Mouse (Mus musculus): ENCODE measurements around the gene Wfdc3. TPM values are rescaled to one million over a fixed set of nuclear protein-coding genes. Genes with fewer than 3 reads are reported as not detected.
A peak's percentile ranks its signal among the peaks of the same experiment; 100 is the strongest.

Gene Wfdc3
- polyA plus RNA-seq, 1 experiment from 2014 or later, result 0.87 TPM

DNA sequence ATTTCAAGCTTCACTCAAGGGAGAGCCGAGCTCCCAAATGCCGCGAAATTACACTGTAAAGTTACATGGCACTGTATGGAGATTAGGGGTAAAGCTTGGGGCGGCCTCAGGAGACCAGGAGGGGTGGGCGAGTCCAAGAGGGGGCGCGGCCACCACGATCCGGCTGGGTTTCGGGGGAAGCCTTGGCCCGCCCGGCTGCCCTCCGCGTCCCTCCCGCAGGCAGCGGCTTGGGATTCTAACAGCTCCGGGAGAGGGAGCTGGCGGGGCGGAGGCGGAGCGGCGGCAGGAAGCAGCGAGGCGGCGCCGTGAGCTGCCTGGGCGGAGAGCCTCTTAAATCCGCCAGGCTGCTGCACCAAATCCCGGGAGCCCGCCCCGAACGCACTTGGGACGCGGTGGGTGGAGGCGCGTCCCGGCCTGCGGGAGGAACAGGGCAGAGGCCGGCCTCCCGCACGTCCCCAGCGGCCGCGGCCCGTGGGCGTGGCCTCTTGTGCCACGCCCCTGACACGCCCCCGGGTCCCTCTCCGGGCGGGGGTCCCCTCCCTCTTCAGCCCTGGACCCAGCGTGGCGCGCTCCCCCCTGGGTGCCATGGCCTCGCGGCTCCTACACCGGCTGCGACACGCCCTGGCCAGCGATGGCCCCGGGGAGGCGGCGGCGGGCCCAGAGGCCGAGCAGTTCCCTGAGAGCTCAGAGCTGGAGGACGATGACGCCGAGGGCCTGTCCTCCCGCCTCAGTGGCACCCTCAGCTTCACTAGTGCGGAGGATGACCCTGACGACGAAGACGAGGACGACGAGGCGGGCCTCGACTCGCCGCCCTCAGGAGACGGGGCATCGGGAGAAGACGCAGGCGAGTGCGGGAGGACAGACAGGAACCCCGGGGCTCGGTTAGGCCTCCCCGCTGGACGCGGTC, 40.0 kb upstream of the Wfdc3 start, which contains the start of gene Snx21:
Gene Snx21, plus strand, starts transcription at position 343 of the 907 bp plus-strand sequence.
- ATAC-seq (ENCODE audit: low FRiP score, low read depth), result peak; percentile 86
- no peaks in the 10 kb centered on the region for H3K9me3 ChIP-seq
- H3K4me3 ChIP-seq, result peak within 1 kb of the TSS; percentile 70
- under 1% methylated on average over 70 of the region's 89 CpGs for WGBS
- H3K36me3 ChIP-seq, result peaks cover 15% of the 10 kb centered on the region
- H3K4me1 ChIP-seq, result peaks cover 18% of the 10 kb centered on the region
- H3K27ac ChIP-seq, result peak within 1 kb of the TSS; percentile 84
- peak within 1 kb of the TSS; percentile 82 for H3K9ac ChIP-seq
- peak within 1 kb of the TSS; percentile 80 for H3K4me2 ChIP-seq (replicated peaks)
- no peaks in the 10 kb centered on the region for H3K27me3 ChIP-seq

DNA sequence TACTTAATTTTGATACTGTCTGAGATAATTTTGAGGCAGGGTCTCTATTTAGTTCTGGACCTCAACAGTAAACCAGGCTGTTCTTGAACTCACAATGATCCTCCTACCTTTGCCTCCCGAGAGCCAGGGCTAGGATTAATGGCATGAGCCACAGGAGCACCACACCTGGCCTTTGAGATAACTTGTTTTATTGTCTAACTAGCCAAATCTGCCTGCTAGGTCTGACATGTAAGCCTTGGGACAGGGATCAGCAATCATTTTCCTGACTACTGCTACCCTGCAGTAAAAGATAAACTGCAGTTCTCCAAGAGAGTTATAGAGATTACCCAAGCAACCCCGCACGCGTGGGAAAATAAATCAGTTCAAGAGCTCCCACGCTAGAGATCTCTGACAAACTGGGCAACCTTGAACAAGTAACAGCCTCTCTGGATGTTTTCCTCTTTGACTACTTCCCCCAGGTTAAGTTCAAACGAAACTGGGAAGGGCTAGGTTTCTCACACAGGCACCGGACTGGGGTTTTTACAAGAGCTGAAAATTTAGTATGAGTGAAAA, 39.2 kb upstream of the Wfdc3 start:
- Histone ChIP-seq H3K27ac (peak overlapping the region; percentile 84; the same call in 1 of the 2 replicates), H3K36me3 (peaks cover 9% of the 10 kb centered on the region), H3K9me3 (no peaks in the 10 kb centered on the region), H3K9ac (peak overlapping the region; percentile 82), H3K27me3 (no peaks in the 10 kb centered on the region), H3K4me3 (peak overlapping the region; percentile 70), H3K4me1 (peaks cover 18% of the 10 kb centered on the region), H3K4me2 (replicated peaks) (peak overlapping the region; percentile 80)
- 4% methylated on average over 7 of the region's 7 CpGs for WGBS
- ATAC-seq (ENCODE audit: low FRiP score, low read depth), result no peak

DNA sequence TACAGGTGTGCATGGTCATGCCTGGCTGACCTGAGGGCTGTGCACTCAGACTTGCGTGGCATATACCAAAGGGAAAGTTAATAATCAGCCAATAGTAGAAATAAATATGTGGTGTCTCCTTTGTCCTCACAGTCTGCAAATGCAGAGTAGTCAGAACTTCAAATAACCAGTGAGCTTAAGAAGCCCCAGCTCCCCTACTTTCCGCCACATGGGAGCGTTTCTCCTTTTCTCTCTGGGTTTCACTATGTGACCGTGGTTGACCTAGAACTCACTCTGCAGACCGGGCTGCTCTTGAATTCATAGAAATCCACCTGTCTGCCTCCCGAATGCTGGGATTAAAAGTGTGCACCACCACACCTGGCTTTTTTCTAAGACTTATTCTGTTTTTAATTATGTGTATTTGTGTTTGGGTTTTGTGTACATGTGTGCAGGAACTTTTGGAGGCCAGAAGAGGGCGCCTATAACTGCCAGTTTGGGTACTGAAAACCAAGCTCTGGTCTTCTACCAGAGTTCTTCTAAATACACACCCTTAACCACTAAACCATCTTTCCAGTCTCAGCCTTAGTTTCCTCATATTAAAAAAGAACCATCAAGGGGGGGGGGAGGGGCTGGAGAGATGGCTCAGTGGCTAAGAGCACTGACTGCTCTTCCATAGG, 38.3 kb upstream of the Wfdc3 start:
- ATAC-seq (ENCODE audit: low FRiP score, low read depth), result no peak
- Histone ChIP-seq H3K27me3 (no peaks in the 10 kb centered on the region), H3K9ac (no peak overlapping the region), H3K4me1 (peaks cover 18% of the 10 kb centered on the region), H3K27ac (no peak overlapping the region), H3K4me2 (replicated peaks) (no peak overlapping the region), H3K9me3 (no peaks in the 10 kb centered on the region), H3K36me3 (peaks cover 6% of the 10 kb centered on the region), H3K4me3 (no peak overlapping the region)
- 76% methylated on average over 7 of the region's 7 CpGs for WGBS

DNA sequence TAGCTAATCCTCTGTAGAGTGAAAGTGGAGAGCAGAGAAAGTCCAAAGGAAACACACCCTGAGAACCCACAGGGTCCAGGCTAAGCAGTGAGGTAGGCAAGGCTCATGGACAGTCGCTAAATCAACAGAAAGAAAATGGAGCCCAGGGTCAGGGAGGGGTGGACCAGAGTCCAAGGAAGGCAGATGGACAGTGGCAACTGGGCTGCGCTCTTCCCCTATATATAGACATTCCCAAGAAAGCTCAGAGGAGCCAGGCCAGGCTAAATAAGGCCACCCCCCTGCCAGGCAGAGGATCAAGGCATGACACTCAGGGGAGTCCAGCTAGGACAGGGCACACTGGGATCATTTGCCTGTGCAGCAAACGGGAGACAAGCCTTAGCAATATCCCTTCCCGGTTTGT, 36.1 kb upstream of the Wfdc3 start:
- H3K36me3 ChIP-seq, result no peaks in the 10 kb centered on the region
- peaks cover 13% of the 10 kb centered on the region for H3K4me1 ChIP-seq
- H3K4me3 ChIP-seq, result no peak overlapping the region
- 0 out of 2 replicates have a peak, but pooled peaks cover 3% of the 10 kb centered on the region for H3K27me3 ChIP-seq
- ATAC-seq (ENCODE audit: low FRiP score, low read depth), result no peak
- 76% methylated on average over 4 of the region's 4 CpGs for WGBS
- no peak overlapping the region for H3K9ac ChIP-seq
- H3K4me2 ChIP-seq (replicated peaks), result no peak overlapping the region
- no peaks in the 10 kb centered on the region for H3K9me3 ChIP-seq
- no peak overlapping the region for H3K27ac ChIP-seq

DNA sequence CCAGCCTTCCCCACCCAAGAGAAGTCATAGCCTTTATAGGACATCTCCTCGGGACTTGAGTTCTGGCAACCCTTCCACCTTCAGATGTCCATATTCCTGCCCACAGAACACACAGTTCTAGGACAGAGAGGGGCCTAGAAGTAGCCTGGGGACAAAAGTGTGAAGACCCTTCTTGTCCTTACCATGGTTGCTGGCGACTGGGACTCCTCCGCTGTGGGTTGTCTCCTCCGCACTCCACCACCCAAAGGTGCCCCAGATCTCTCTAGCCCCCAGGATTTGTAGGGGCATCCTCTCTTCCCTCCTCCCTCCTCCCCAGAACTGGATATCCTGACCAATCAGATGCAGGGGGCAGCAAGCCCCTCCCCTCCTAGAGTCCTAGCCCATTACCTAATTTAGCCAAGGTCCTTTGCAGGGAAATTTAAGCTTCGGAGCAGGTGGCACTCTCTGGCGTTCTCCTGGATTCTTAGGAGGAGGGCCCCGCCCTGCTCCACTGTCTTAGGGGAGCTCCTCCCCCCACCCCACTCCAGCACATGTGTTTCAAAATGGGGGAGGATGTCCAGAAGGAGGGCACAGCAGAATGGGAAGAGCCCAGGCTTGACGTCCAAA, 33.9 kb upstream of the Wfdc3 start, which contains the start of gene Tnnc2:
Gene Tnnc2, minus strand, starts transcription at position 487 of the 606 bp plus-strand sequence.
- WGBS, result 66% methylated on average over 8 of the region's 8 CpGs
- ATAC-seq (ENCODE audit: low FRiP score, low read depth), result no peak

DNA sequence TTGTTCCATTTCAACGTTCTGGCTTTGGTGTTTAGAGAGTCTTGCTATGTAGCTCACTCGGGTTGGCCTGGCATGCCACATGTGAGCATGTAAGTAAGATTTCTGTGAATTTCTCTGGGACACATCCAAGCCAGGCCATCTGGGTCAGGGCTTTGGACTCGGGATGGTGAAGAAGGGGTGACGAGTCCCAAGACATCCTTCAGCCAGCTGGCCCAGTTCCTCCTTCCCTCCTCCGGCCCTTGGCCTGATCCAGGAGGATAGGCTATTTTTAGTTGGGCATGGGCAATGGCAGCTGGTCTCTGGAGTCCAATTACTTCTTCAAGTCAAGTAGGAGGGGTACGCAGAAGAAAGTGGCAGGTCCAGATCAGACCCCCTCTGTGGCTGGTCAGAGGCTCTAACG, 33.1 kb upstream of the Wfdc3 start:
- H3K4me1 ChIP-seq, result no peaks in the 10 kb centered on the region
- 0 out of 2 replicates have a peak, but pooled peaks cover 6% of the 10 kb centered on the region for H3K27me3 ChIP-seq
- H3K36me3 ChIP-seq, result no peaks in the 10 kb centered on the region
- no peak overlapping the region for H3K4me2 ChIP-seq (replicated peaks)
- ATAC-seq (ENCODE audit: low FRiP score, low read depth), result no peak
- H3K4me3 ChIP-seq, result no peak overlapping the region
- H3K9ac ChIP-seq, result no peak overlapping the region
- H3K27ac ChIP-seq, result no peak overlapping the region
- H3K9me3 ChIP-seq, result no peaks in the 10 kb centered on the region
- WGBS, result 70% methylated on average over 7 of the region's 7 CpGs

More for the DNA sequence above, 33.9 kb upstream of the Wfdc3 start, which contains the start of gene Tnnc2:
- Histone ChIP-seq H3K9ac (no peak within 1 kb of the TSS), H3K4me2 (replicated peaks) (no peak within 1 kb of the TSS), H3K4me3 (no peak within 1 kb of the TSS), H3K27ac (no peak within 1 kb of the TSS), H3K4me1 (peaks cover under 1% of the 10 kb centered on the region), H3K36me3 (no peaks in the 10 kb centered on the region), H3K27me3 (0 out of 2 replicates have a peak, but pooled peaks cover 6% of the 10 kb centered on the region), H3K9me3 (no peaks in the 10 kb centered on the region)

DNA sequence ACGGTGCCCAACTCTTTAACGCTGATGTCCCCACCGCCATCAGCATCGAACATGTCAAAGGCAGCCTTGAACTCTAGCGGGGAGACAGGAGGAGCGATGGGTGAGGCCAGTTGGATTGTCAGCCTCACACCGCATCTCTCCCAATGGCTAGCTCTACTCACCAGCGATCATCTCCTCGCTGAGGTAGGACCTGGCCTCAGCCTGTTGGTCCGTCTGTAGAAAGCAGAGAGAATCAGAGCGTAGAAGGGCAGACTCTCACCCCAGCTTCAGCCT, 32.2 kb upstream of the Wfdc3 start:
- WGBS, result 90% methylated on average over 11 of the region's 11 CpGs
- H3K4me2 ChIP-seq (replicated peaks), result 0 out of 2 replicates have a peak overlapping the region, but pooled peaks have one; percentile 1
- no peak overlapping the region for H3K27ac ChIP-seq
- no peak for ATAC-seq (ENCODE audit: low FRiP score, low read depth)
- no peaks in the 10 kb centered on the region for H3K9me3 ChIP-seq
- no peak overlapping the region for H3K9ac ChIP-seq
- no peak overlapping the region for H3K4me3 ChIP-seq
- 0 out of 2 replicates have a peak, but pooled peaks cover 6% of the 10 kb centered on the region for H3K27me3 ChIP-seq
- no peaks in the 10 kb centered on the region for H3K4me1 ChIP-seq
- peaks cover 4% of the 10 kb centered on the region; the same call in 1 of the 2 replicates for H3K36me3 ChIP-seq

DNA sequence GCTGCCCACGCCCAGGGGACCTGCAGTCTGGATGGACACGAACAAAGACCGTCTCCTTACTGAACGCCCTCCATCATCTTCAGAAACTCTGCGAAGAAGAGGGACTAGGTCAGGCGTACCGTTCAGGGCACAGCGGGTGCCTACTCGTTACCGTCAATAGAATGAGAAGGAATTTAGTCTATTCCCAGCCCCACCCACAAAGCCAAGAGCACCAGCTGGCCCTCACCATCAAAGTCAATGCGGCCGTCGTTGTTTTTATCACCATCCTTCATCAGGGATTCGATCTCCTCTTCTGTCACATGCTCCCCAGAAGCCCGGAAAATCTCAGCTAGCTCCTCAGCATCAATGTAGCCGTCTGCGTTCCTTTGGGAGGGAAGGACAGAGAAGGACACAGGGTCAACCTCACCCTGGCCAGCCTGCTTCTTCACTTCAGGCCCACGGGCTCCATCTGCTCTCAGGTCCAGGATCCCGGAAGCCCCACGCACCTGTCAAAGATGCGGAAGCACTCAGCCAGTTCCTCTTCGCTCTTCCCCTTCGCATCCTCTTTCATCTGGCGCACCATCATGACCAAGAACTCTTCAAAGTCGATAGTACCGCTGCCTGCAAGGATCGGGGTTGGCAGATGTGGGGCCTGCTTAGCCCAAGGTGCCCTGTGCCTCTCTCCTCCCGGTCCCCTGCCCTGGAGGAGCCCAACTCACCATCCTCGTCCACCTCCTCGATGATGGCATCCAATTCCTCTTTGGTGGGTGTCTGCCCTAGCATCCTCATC, 31.7 kb upstream of the Wfdc3 start:
- Histone ChIP-seq H3K4me1 (peaks cover under 1% of the 10 kb centered on the region; the same call in 1 of the 2 replicates), H3K36me3 (peaks cover 8% of the 10 kb centered on the region; the same call in 1 of the 2 replicates), H3K9me3 (no peaks in the 10 kb centered on the region), H3K27ac (no peak overlapping the region), H3K9ac (no peak overlapping the region), H3K27me3 (0 out of 2 replicates have a peak, but pooled peaks cover 6% of the 10 kb centered on the region), H3K4me3 (no peak overlapping the region), H3K4me2 (replicated peaks) (0 out of 2 replicates have a peak overlapping the region, but pooled peaks have one; percentile 1)
- WGBS, result 81% methylated on average over 30 of the region's 30 CpGs
- ATAC-seq (ENCODE audit: low FRiP score, low read depth), result no peak

DNA sequence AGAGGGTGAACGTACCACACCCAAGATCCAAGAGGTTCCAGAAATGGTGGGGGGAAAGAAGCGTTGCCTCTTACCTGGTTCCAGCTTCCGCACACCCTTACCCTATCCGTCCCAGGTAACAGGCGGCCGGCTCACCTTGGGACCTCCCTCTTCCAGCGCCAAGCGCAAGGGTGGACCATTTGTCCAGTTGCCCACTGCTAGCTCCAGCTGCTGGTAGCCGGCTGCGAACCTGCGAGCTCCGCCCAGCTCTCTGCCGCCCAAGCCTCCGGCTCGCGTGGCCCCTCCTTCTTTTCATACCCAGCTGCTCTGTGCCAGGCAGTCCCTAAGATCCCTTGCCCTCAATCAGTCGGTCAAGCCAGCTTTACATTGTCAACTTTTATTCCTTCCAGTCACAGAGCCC, 31.1 kb upstream of the Wfdc3 start:
- Histone ChIP-seq H3K27me3 (0 out of 2 replicates have a peak, but pooled peaks cover 6% of the 10 kb centered on the region), H3K9me3 (no peaks in the 10 kb centered on the region), H3K4me2 (replicated peaks) (no peak overlapping the region), H3K27ac (no peak overlapping the region), H3K4me1 (peaks cover 7% of the 10 kb centered on the region), H3K9ac (no peak overlapping the region), H3K36me3 (peaks cover 14% of the 10 kb centered on the region), H3K4me3 (no peak overlapping the region)
- no peak for ATAC-seq (ENCODE audit: low FRiP score, low read depth)
- 67% methylated on average over 17 of the region's 17 CpGs for WGBS

DNA sequence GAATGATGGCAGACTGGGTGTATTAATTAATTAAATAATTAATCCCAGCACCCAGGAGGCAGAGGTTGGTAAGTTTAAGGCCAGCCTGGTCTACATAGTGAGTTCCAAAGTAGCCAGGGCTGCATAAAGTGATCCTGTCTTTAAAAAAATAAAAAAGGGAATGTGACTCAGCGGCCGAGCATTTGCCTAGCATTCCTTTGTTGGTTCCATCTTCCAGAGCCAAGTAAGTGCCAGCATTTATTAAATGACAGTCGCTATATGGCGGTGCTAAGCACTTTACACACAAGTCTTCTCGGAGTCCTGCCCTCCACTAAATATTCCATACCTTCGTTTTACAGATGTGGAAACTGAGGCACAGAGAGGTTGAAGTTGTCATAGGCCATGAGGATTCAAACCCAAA, 30.4 kb upstream of the Wfdc3 start:
- H3K27ac ChIP-seq, result no peak overlapping the region
- no peak overlapping the region for H3K4me2 ChIP-seq (replicated peaks)
- no peaks in the 10 kb centered on the region for H3K9me3 ChIP-seq
- peaks cover 13% of the 10 kb centered on the region for H3K4me1 ChIP-seq
- H3K36me3 ChIP-seq, result peaks cover 21% of the 10 kb centered on the region
- no peak for ATAC-seq (ENCODE audit: low FRiP score, low read depth)
- H3K4me3 ChIP-seq, result no peak overlapping the region
- 90% methylated on average over 6 of the region's 6 CpGs for WGBS
- 0 out of 2 replicates have a peak, but pooled peaks cover 6% of the 10 kb centered on the region for H3K27me3 ChIP-seq
- H3K9ac ChIP-seq, result no peak overlapping the region

DNA sequence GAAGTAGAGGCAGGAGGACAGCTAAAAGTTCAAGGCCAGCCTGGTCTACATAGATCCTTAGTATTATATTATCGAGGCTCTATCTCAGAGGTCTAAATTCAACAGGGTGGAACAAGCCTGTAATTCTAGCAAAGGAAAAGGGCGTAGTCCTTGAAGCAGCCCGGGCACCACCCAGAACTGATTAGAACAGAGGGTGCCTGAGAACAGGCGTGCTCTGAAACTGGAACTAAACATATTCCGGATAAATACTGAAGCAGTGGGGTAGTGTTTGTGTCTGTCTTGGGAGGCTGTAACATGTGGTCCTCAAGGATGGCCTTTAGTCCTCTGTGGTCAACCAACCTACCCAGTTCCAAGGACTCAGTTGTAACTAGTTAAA, 28.2 kb upstream of the Wfdc3 start:
- Histone ChIP-seq H3K27me3 (0 out of 2 replicates have a peak, but pooled peaks cover 6% of the 10 kb centered on the region), H3K4me1 (peaks cover 26% of the 10 kb centered on the region), H3K4me2 (replicated peaks) (no peak overlapping the region), H3K4me3 (no peak overlapping the region), H3K9ac (no peak overlapping the region), H3K9me3 (no peaks in the 10 kb centered on the region), H3K36me3 (peaks cover 21% of the 10 kb centered on the region), H3K27ac (no peak overlapping the region)
- no peak for ATAC-seq (ENCODE audit: low FRiP score, low read depth)
- WGBS, result 89% methylated on average over 5 of the region's 5 CpGs

All from limb, embryonic 13.5 days (tissue).